ENCODE assay signal across 8 mouse cellular contexts in the genomic region with DNA sequence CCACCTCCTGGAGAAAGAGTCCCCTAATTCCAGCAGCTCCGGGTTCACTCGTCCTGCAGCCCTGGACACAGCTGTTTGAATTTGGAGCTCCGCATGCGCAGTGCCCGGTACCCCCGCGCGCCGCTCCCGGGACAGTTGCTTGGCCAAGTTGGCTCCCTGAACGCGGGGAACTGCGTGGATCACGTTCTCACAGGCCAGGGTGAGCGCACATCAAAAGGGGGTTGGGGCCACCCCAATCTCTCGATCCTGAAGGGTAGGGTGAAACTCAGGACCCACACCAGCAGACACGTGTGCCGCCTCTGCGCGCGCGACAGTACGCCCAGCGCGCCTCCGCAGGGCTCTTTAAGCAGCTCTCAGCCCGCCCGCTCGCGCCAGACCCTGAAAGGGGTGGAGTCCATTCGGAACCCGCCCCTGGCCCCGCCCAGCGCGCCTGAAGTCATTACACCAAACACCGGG. TPM values are rescaled to one million over a fixed set of nuclear protein-coding genes. Genes with fewer than 3 reads are reported as not detected.
DNase-seq lines count a peak whose midpoint lies in the region; ATAC-seq lines count a peak whose summit lies in the region.

TSS of gene Kcnk5 (minus strand) at position 344 of the 456 bp plus-strand sequence.

- peaks cover 16% of the 10 kb centered on the region for H3K4me1 ChIP-seq in intestine, embryonic 14.5 days (replicated peaks; ENCODE audit: control insufficient read depth, insufficient read depth, low read length)

- H3K4me3 ChIP-seq in intestine, embryonic 14.5 days (ENCODE audit: low read depth, low read length), result peak within 1 kb of the TSS; percentile 52

- no peak within 1 kb of the TSS for H3K27ac ChIP-seq in intestine, embryonic 14.5 days (ENCODE audit: low read depth)

- H3K9ac ChIP-seq in intestine, embryonic 14.5 days (ENCODE audit: low read length), result peak within 1 kb of the TSS; percentile 53

- H3K4me2 ChIP-seq in intestine, embryonic 14.5 days (ENCODE audit: low read length), result peak within 1 kb of the TSS; percentile 91

- no peaks in the 10 kb centered on the region for H3K36me3 ChIP-seq in intestine, embryonic 14.5 days (ENCODE audit: control insufficient read depth, insufficient read depth, low read length)

- DNase-seq in adrenal gland, adult 8-10 months, result peak; percentile 90
- peak; percentile 82 for DNase-seq in embryo, embryonic 11.5 days (ENCODE audit: low read depth, low spot score)
- peak; percentile 84 to 85 for DNase-seq in gastrocnemius, postnatal 36 days
- peak; percentile 96 for DNase-seq in intestine, embryonic 14.5 days (ENCODE audit: low spot score)
- DNase-seq in left cerebral cortex, postnatal 14 days (ENCODE audit: low spot score in 2 of 2), result peak; percentile 69 to 70
- peak; percentile 60 for DNase-seq in right cerebral cortex, postnatal 25 days
- DNase-seq in urinary bladder, postnatal 36 days (ENCODE audit: low spot score in 2 of 2), result peak; percentile 92 to 94

- 1% methylated on average over 36 of the region's 36 CpGs for WGBS in intestine, embryonic 14.5 days

- no peaks in the 10 kb centered on the region for H3K27me3 ChIP-seq in intestine, embryonic 14.5 days (replicated peaks; ENCODE audit: control insufficient read depth, insufficient read depth, low read length)

- H3K9me3 ChIP-seq in intestine, embryonic 14.5 days (ENCODE audit: control insufficient read depth, low read length), result no peaks in the 10 kb centered on the region

- intact Hi-C loops in gastrocnemius, postnatal 36 days (cut with DNase I), result no loop called here
- intact Hi-C loops in left cerebral cortex, postnatal 14 days (cut with DNase I), result no loop called here

- peak; percentile 92 for ATAC-seq in intestine, embryonic 14.5 days (replicated peaks; ENCODE audit: low FRiP score, low TSS enrichment, low read depth)
- ATAC-seq in megakaryocyte-erythroid progenitor cell, adult 5-6 weeks (replicated peaks; ENCODE audit: low FRiP score, low TSS enrichment, poor library complexity, severe bottlenecking), result peak; percentile 91

RNA-seq across cellular contexts. Expression of gene Kcnk5, which starts in this region (rescaled TPM):
- total RNA-seq in adrenal gland, adult 8-10 months (2022), result 10 to 100 TPM in 1 of 4 experiments, 1 to 10 TPM in 3; 6.4 to 22.9 (median 7.2) TPM
- total RNA-seq in gastrocnemius, postnatal 36 days (2021), result under 1 TPM; 0.61 to 0.91 TPM
- polyA plus RNA-seq in intestine, embryonic 14.5 days (2014; fragmentation: Nextera tagmentation; extraction: Ambion mirVana), result 5.6 and 7.3 TPM in 2 replicates
- total RNA-seq in left cerebral cortex, postnatal 14 days (2021), result under 1 TPM; 0.59 to 0.70 TPM
- 7.4 and 7.7 TPM in 2 replicates for total RNA-seq in megakaryocyte-erythroid progenitor cell, adult 5-6 weeks (2014; fragmentation: Nextera tagmentation)
- 5.4 and 9.4 TPM in 2 replicates for total RNA-seq in megakaryocyte-erythroid progenitor cell, adult 5-6 weeks (2017)

Comparison
In these comparisons a context has a peak if more than half of its experiments do, and no peak if none do; other contexts are left out.
1. Peak in DNase-seq in gastrocnemius, postnatal 36 days; RNA of the gene not detected or under 1 TPM.
2. Peak in DNase-seq in left cerebral cortex, postnatal 14 days; RNA of the gene not detected or under 1 TPM.